Mouse (Mus musculus) left cerebral cortex, postnatal 4 days (tissue): ENCODE measurements around the gene Fhl2. TPM values are rescaled to one million over a fixed set of nuclear protein-coding genes. Genes with fewer than 3 reads are reported as not detected.
"Not testable (repeated sequence)": the region's sequence is repeated elsewhere in the genome, so short reads cannot be mapped to it uniquely, and the experiment has no call there.

Experiments
- DNase-seq: peaks from one replicate; pipeline ENCODE4 v3.0.0-alpha.2; 2022
- intact Hi-C: fragments of 180-260 bp; cut with DNase I; formaldehyde crosslinking; loops from one replicate; pipeline ENCODE4 v1.15.1; 2025
- total RNA-seq, 2 experiments: library from RNA; stranded (reverse); gene quantifications; 2 replicates each; pipeline ENCODE4 v1.2.3; 2021

Fhl2 gene
- total RNA-seq, 2 experiments from 2014 or later, result 25.2 to 26.7 TPM

GRCm38 (mm10) chr1:43193423-43193822 is 3.4 kb downstream of the Fhl2 start:
- no peak for DNase-seq
- intact Hi-C loops, result no loop called here

GRCm38 (mm10) chr1:43192471-43192870 is 4.3 kb downstream of the Fhl2 start:
- intact Hi-C loops, result no loop called here
- no peak for DNase-seq

- intact Hi-C loops, result no loop called here
These were observed 5.7 kb downstream of the Fhl2 start for GRCm38 (mm10) chr1:43191078-43191477.

GRCm38 (mm10) chr1:43188893-43189292 is 7.9 kb downstream of the Fhl2 start:
- DNase-seq, intact Hi-C loops: not testable (repeated sequence)

More at GRCm38 (mm10) chr1:43191078-43191477, 5.7 kb downstream of the Fhl2 start:
- no peak for DNase-seq

- intact Hi-C loops, result no loop called here
- no peak for DNase-seq
These were observed 10.4 kb downstream of the Fhl2 start for GRCm38 (mm10) chr1:43186334-43186733.

- intact Hi-C loops, result no loop called here
- DNase-seq, result no peak
These were observed 15.9 kb downstream of the Fhl2 start for GRCm38 (mm10) chr1:43180912-43181311.

GRCm38 (mm10) chr1:43178780-43179179 is 18.0 kb downstream of the Fhl2 start:
- DNase-seq, result no peak
- intact Hi-C loops, result no loop called here

- intact Hi-C loops, result no loop called here
- no peak for DNase-seq
These were observed 18.4 kb downstream of the Fhl2 start for GRCm38 (mm10) chr1:43178378-43178777.

- no peak for DNase-seq
- intact Hi-C loops, result no loop called here
These were observed 23.2 kb downstream of the Fhl2 start for GRCm38 (mm10) chr1:43173283-43174226.

GRCm38 (mm10) chr1:43171816-43172215 is 25.0 kb downstream of the Fhl2 start:
- no peak for DNase-seq
- intact Hi-C loops, result no loop called here

GRCm38 (mm10) chr1:43171093-43171492 is 25.7 kb downstream of the Fhl2 start:
- intact Hi-C loops, result no loop called here
- no peak for DNase-seq

- intact Hi-C loops, result no loop called here
- no peak for DNase-seq
These were observed 27.1 kb downstream of the Fhl2 start for GRCm38 (mm10) chr1:43169661-43170060.

- DNase-seq, result no peak
- intact Hi-C loops, result no loop called here
These were observed 27.6 kb downstream of the Fhl2 start for GRCm38 (mm10) chr1:43169227-43169626.

- intact Hi-C loops, result no loop called here
- no peak for DNase-seq
These were observed 28.2 kb downstream of the Fhl2 start for GRCm38 (mm10) chr1:43168618-43169017.

GRCm38 (mm10) chr1:43168026-43168425 is 28.8 kb downstream of the Fhl2 start:
- intact Hi-C loops, result no loop called here
- DNase-seq, result no peak

- intact Hi-C loops, result no loop called here
These were observed 32.2 kb downstream of the Fhl2 start for GRCm38 (mm10) chr1:43164582-43164981.

GRCm38 (mm10) chr1:43163467-43164418 is 33.0 kb downstream of the Fhl2 start:
- intact Hi-C loops, result no loop called here
- peak; percentile 70 for DNase-seq

More at GRCm38 (mm10) chr1:43164582-43164981, 32.2 kb downstream of the Fhl2 start:
- no peak for DNase-seq

- intact Hi-C loops, result no loop called here
- DNase-seq, result peak; percentile 11
These were observed 33.7 kb downstream of the Fhl2 start for GRCm38 (mm10) chr1:43163084-43163466.

- DNase-seq, result no peak
- intact Hi-C loops, result no loop called here
These were observed 34.4 kb downstream of the Fhl2 start for GRCm38 (mm10) chr1:43162394-43162793.

- DNase-seq, result no peak
- intact Hi-C loops, result no loop called here
These were observed 37.4 kb downstream of the Fhl2 start for GRCm38 (mm10) chr1:43159429-43159828.

GRCm38 (mm10) chr1:43157907-43158306 is 38.9 kb downstream of the Fhl2 start:
- DNase-seq, result no peak
- intact Hi-C loops, result no loop called here
